Mouse (Mus musculus): ENCODE results near the gene Anpep.

Anpep gene

GRCm38 (mm10) chr7:79860811-79861210, at the start of gene Anpep:
Gene Anpep, minus strand, starts transcription at chr7:79861059.
- no peak for DNase-seq (ENCODE audit: low read depth, low spot score)

- no peak for DNase-seq (ENCODE audit: low read depth, low spot score)
These were observed 46.5 kb upstream of the Anpep start for GRCm38 (mm10) chr7:79907356-79907755.

- no peak for DNase-seq (ENCODE audit: low read depth, low spot score)
These were observed 46.1 kb upstream of the Anpep start for GRCm38 (mm10) chr7:79906914-79907313.

GRCm38 (mm10) chr7:79905193-79905592, 44.3 kb upstream of the Anpep start:
- no peak for DNase-seq (ENCODE audit: low read depth, low spot score)

GRCm38 (mm10) chr7:79903160-79903792, 42.4 kb upstream of the Anpep start:
- no peak for DNase-seq (ENCODE audit: low read depth, low spot score)

- no peak for DNase-seq (ENCODE audit: low read depth, low spot score)
These were observed 39.9 kb upstream of the Anpep start for GRCm38 (mm10) chr7:79900753-79901152.

- DNase-seq (ENCODE audit: low read depth, low spot score): no peak
These were observed 34.4 kb upstream of the Anpep start for GRCm38 (mm10) chr7:79895225-79895624.

GRCm38 (mm10) chr7:79894790-79895189, 33.9 kb upstream of the Anpep start:
- no peak for DNase-seq (ENCODE audit: low read depth, low spot score)

GRCm38 (mm10) chr7:79892576-79893428, 31.9 kb upstream of the Anpep start:
- DNase-seq (ENCODE audit: low read depth, low spot score): no peak

GRCm38 (mm10) chr7:79890436-79891221, 29.8 kb upstream of the Anpep start:
- DNase-seq (ENCODE audit: low read depth, low spot score): no peak

GRCm38 (mm10) chr7:79888603-79889002, 27.7 kb upstream of the Anpep start:
- DNase-seq (ENCODE audit: low read depth, low spot score): no peak

- no peak for DNase-seq (ENCODE audit: low read depth, low spot score)
These were observed 22.9 kb upstream of the Anpep start for GRCm38 (mm10) chr7:79883613-79884334.

- DNase-seq (ENCODE audit: low read depth, low spot score): no peak
These were observed 21.0 kb upstream of the Anpep start for GRCm38 (mm10) chr7:79881901-79882300.

- no peak for DNase-seq (ENCODE audit: low read depth, low spot score)
These were observed 20.1 kb upstream of the Anpep start for GRCm38 (mm10) chr7:79880998-79881397.

- DNase-seq (ENCODE audit: low read depth, low spot score): no peak
These were observed 19.2 kb upstream of the Anpep start for GRCm38 (mm10) chr7:79880033-79880432.

GRCm38 (mm10) chr7:79878455-79879025, 17.7 kb upstream of the Anpep start:
- no peak for DNase-seq (ENCODE audit: low read depth, low spot score)

- no peak for DNase-seq (ENCODE audit: low read depth, low spot score)
These were observed 12.5 kb upstream of the Anpep start for GRCm38 (mm10) chr7:79873407-79873806.

- no peak for DNase-seq (ENCODE audit: low read depth, low spot score)
These were observed 11.0 kb upstream of the Anpep start for GRCm38 (mm10) chr7:79871797-79872345.

- DNase-seq (ENCODE audit: low read depth, low spot score): no peak
These were observed 8.3 kb upstream of the Anpep start for GRCm38 (mm10) chr7:79869072-79869719.

- no peak for DNase-seq (ENCODE audit: low read depth, low spot score)
These were observed 7.6 kb upstream of the Anpep start for GRCm38 (mm10) chr7:79868475-79868874.

All from retina, postnatal 7 days (tissue).